Mouse (Mus musculus) myocyte (in vitro differentiated cells): ENCODE results near the gene Fam210b. TPM values are rescaled to one million over a fixed set of nuclear protein-coding genes. Genes with fewer than 3 reads are reported as not detected.

Experiments used
- H3K27me3 ChIP-seq: one replicate; pipeline ENCODE4 v1.6.1; 2011; ENCODE audit not compliant: control insufficient read depth, insufficient read depth, insufficient read length
- H3K36me3 ChIP-seq: one replicate; pipeline ENCODE4 v1.6.1; 2011; ENCODE audit not compliant: control insufficient read depth, insufficient read depth
- H3K4me2 ChIP-seq: one replicate; pipeline ENCODE4 v1.6.1; 2011; ENCODE audit warnings: low read depth, control low read depth
- H3K4me3 ChIP-seq: one replicate; pipeline ENCODE4 v1.5.1; 2011; ENCODE audit warnings: mild to moderate bottlenecking, control low read depth, moderate library complexity
- H3K79me2 ChIP-seq: one replicate; pipeline ENCODE4 v1.6.1; 2011; ENCODE audit not compliant: control insufficient read depth, insufficient read depth
- H3ac ChIP-seq: one replicate; pipeline ENCODE4 v1.6.1; 2011; ENCODE audit not compliant: control insufficient read depth, insufficient read length
- CEBPB ChIP-seq: IDR thresholded peaks from 2 replicates; pipeline ENCODE4 v1.6.1; 2011; ENCODE audit warnings: mild to moderate bottlenecking, moderate library complexity; ENCODE audit not compliant: poor library complexity, insufficient read depth, severe bottlenecking
- E2F4 ChIP-seq: IDR thresholded peaks from one replicate; pipeline ENCODE4 v1.6.1; 2011; ENCODE audit warnings: mild to moderate bottlenecking, control low read depth, moderate library complexity; ENCODE audit not compliant: insufficient read depth
- MAX ChIP-seq: IDR thresholded peaks from one replicate; pipeline ENCODE4 v1.6.1; 2011; ENCODE audit warnings: low read depth, mild to moderate bottlenecking, control low read depth
- MYOD1 ChIP-seq, 3 experiments: IDR thresholded peaks; one replicate each; pipeline ENCODE4 v1.6.1; 2011; ENCODE audit warnings: control low read depth in 2 of 3, low read depth in 2 of 3, mild to moderate bottlenecking in 2 of 3, moderate library complexity in 1 of 3; ENCODE audit not compliant: insufficient read length in 2 of 3, control insufficient read depth in 1 of 3
- MYOG ChIP-seq, 3 experiments: IDR thresholded peaks; one replicate each; pipeline ENCODE4 v1.6.1; 2011; ENCODE audit warnings: control low read depth in 2 of 3, low read depth in 2 of 3, mild to moderate bottlenecking in 2 of 3; ENCODE audit not compliant: insufficient read length in 2 of 3, control insufficient read depth in 1 of 3, insufficient read depth in 1 of 3
- POLR2A ChIP-seq: IDR thresholded peaks from one replicate; pipeline ENCODE4 v1.6.1; 2011; ENCODE audit warnings: low read depth, mild to moderate bottlenecking, control low read depth, moderate library complexity; ENCODE audit not compliant: insufficient read length
- POLR2AphosphoS2 ChIP-seq: IDR thresholded peaks from one replicate; pipeline ENCODE4 v1.6.1; 2011; ENCODE audit warnings: low read depth, control low read depth; ENCODE audit not compliant: insufficient read length
- REST ChIP-seq: IDR thresholded peaks from one replicate; pipeline ENCODE4 v1.6.1; 2011; ENCODE audit warnings: mild to moderate bottlenecking, control low read depth, moderate library complexity; ENCODE audit not compliant: insufficient read depth, insufficient read length
- SRF ChIP-seq: IDR thresholded peaks from one replicate; pipeline ENCODE4 v1.6.1; 2011; ENCODE audit warnings: low read depth; ENCODE audit not compliant: control insufficient read depth, insufficient read length
- TCF12 ChIP-seq: IDR thresholded peaks from one replicate; pipeline ENCODE4 v1.6.1; 2011; ENCODE audit warnings: mild to moderate bottlenecking, control low read depth; ENCODE audit not compliant: poor library complexity, insufficient read depth, severe bottlenecking
- TCF3 ChIP-seq: IDR thresholded peaks from one replicate; pipeline ENCODE4 v1.6.1; 2011; ENCODE audit warnings: low read depth, control low read depth; ENCODE audit not compliant: insufficient read length
- USF1 ChIP-seq: IDR thresholded peaks from one replicate; pipeline ENCODE4 v1.6.1; 2011; ENCODE audit warnings: low read depth, mild to moderate bottlenecking, control low read depth, moderate library complexity
- polyA plus RNA-seq: library from polyadenylated mRNA; unstranded; fragments of >200 nt; fragmentation: generic; extraction: Trizol; gene quantifications from one replicate; pipeline ENCODE4 v1.2.1, GENCODE M21; 2012; ENCODE audit warnings: missing spikeins

The Fam210b gene
- polyA plus RNA-seq, 1 experiment: 3.9 TPM

GRCm38 (mm10) chr2:172343751-172344150, 1.6 kb upstream of the Fam210b start:
- H3K4me3 ChIP-seq: no peak overlapping the region
- H3K27me3 ChIP-seq: peaks cover 8% of the 10 kb centered on the region
- TF ChIP-seq POLR2A: no peak
- no peak for TF ChIP-seq USF1
- no peak for TF ChIP-seq SRF
- TF ChIP-seq REST: no peak
- TF ChIP-seq MAX: no peak
- no peak for TF ChIP-seq TCF12
- no peaks in the 10 kb centered on the region for H3K79me2 ChIP-seq
- H3K36me3 ChIP-seq: no peaks in the 10 kb centered on the region
- H3K4me2 ChIP-seq: no peak overlapping the region
- no peak overlapping the region for H3ac ChIP-seq

- no peak overlapping the region for H3K4me3 ChIP-seq
- H3K27me3 ChIP-seq: peaks cover 8% of the 10 kb centered on the region
- no peaks in the 10 kb centered on the region for H3K79me2 ChIP-seq
- H3K36me3 ChIP-seq: no peaks in the 10 kb centered on the region
- no peak overlapping the region for H3ac ChIP-seq
- H3K4me2 ChIP-seq: peak overlapping the region; percentile 63
- TF ChIP-seq USF1 (no peak), MYOD1 (IDR thresholded peaks at IDR 0.05; ENCODE audit: control insufficient read depth in 1 of 3, insufficient read length in 2 of 3, low read depth in 2 of 3) (no peak), MYOG (IDR thresholded peaks at IDR 0.05; ENCODE audit: control insufficient read depth in 1 of 3, insufficient read depth in 1 of 3, insufficient read length in 2 of 3, low read depth in 2 of 3) (no peak), MAX (no peak), TCF3 (no peak), SRF (no peak), POLR2AphosphoS2 (no peak), REST (no peak), TCF12 (no peak), E2F4 (no peak), POLR2A (no peak), CEBPB (no peak)
Measured at GRCm38 (mm10) chr2:172344669-172345068, 696 bp upstream of the Fam210b start.

DNA sequence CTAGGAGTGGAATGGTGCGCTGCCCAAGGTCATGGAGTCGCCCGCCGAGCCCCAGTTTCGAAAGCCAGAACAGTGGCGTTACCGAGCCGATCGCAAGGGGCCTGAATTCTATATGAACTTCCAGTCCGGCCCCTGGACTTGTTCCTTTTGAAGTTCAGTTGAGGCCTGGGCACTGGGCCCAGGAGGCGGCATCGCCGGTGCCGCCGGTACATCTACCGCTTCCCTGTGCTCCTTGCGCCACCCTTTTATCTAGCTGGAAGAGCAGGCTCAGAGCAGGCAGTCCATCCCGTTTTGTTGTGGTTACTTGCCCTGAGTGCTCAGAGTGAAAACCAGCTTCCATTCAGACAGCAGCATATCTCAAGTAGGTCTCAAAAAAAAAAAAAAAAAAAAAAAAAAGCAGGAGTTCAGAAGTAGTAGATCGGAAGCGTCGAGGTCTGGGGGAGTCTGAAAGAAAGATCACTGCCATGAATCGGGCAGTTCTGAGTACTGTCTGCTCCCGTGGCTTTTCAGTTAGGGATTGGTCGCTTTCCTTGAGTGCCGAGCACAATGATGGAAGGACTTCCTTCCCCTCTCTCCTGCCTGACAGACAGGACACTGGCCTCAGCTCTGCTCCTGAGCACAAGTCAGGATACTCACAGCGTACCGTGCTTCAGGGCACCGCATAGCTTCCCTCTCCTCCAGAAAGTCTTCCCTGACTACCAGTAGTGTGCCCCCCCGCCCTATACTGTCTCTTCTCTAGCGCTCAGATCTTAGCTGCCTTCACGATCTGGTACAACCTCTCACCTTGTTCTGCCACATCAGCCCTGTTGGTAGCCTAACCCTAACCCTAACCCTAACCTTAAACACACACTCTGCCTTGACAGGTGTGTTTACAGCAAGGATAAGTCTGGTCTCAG, 917 bp downstream of the Fam210b start:
- Histone ChIP-seq H3K4me2 (peak overlapping the region; percentile 93), H3K36me3 (no peaks in the 10 kb centered on the region), H3K4me3 (peak overlapping the region; percentile 37), H3K27me3 (no peaks in the 10 kb centered on the region), H3K79me2 (no peaks in the 10 kb centered on the region), H3ac (peak overlapping the region; percentile 10)
- TF ChIP-seq REST: no peak
- no peak for TF ChIP-seq MYOG (IDR thresholded peaks at IDR 0.05; ENCODE audit: control insufficient read depth in 1 of 3, insufficient read depth in 1 of 3, insufficient read length in 2 of 3, low read depth in 2 of 3)
- no peak for TF ChIP-seq TCF3
- no peak for TF ChIP-seq USF1
- TF ChIP-seq POLR2AphosphoS2: no peak
- TF ChIP-seq POLR2A: no peak
- no peak for TF ChIP-seq CEBPB
- TF ChIP-seq SRF: no peak
- no peak for TF ChIP-seq MYOD1 (IDR thresholded peaks at IDR 0.05; ENCODE audit: control insufficient read depth in 1 of 3, insufficient read length in 2 of 3, low read depth in 2 of 3)
- no peak for TF ChIP-seq MAX
- no peak for TF ChIP-seq E2F4
- no peak for TF ChIP-seq TCF12

DNA sequence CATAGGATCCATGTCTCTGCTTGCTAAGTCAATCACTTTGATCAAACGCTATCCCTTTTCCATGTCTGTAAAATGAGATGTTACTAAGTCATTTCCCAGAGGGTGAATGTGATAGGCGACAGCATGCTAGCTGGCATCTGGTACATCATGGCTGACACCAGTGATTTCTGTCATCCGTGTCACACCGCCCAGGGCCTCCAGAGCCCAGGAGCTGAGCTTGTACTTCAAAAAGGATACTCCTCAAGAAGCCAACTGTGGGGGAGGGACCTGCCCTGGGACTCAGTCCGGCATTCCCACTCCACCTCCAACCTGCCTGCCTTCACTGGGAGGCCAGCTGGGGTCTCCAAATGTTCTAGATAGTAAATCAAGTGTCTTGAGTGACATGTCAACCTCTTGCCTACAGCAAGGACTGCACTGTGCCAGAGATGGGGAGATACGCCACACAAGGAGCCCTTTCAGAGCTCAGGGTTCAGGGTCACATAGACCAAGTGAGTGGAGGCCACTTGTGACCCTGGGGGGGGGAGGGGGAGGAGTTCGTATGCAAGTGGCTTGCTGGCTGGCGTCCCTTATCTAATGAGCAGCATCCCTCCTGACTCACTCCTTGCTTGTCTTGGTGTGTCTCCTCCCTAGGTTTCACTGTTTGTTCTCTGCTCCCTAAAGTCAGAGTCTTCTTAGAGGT, 1.7 kb downstream of the Fam210b start:
- Histone ChIP-seq H3K36me3 (no peaks in the 10 kb centered on the region), H3K4me3 (no peak overlapping the region), H3K79me2 (no peaks in the 10 kb centered on the region), H3ac (no peak overlapping the region), H3K4me2 (no peak overlapping the region), H3K27me3 (no peaks in the 10 kb centered on the region)
- TF ChIP-seq TCF12 (no peak), MYOG (IDR thresholded peaks at IDR 0.05; ENCODE audit: control insufficient read depth in 1 of 3, insufficient read depth in 1 of 3, insufficient read length in 2 of 3, low read depth in 2 of 3) (no peak), POLR2AphosphoS2 (no peak), SRF (no peak), POLR2A (no peak), CEBPB (no peak), MAX (no peak), USF1 (no peak), MYOD1 (IDR thresholded peaks at IDR 0.05; ENCODE audit: control insufficient read depth in 1 of 3, insufficient read length in 2 of 3, low read depth in 2 of 3) (no peak), E2F4 (no peak), REST (no peak), TCF3 (no peak)
